Mouse (Mus musculus) gastrocnemius, postnatal 10 days (tissue): ENCODE measurements around the gene Inpp5k. TPM values are rescaled to one million over a fixed set of nuclear protein-coding genes. Genes with fewer than 3 reads are reported as not detected.
"Not testable (repeated sequence)": the region's sequence is repeated elsewhere in the genome, so short reads cannot be mapped to it uniquely, and the experiment has no call there.

Experiments used
- DNase-seq: peaks from one replicate; pipeline ENCODE4 v3.0.0; 2021; ENCODE audit warnings: mixed read lengths
- long read RNA-seq, 2 experiments: library from polyadenylated mRNA; stranded (forward); transcript quantifications; one replicate each; pipeline ENCODE4 v2.0.0; 2021
- total RNA-seq, 2 experiments: library from RNA; stranded (reverse); gene quantifications; 2 replicates each; pipeline ENCODE4 v1.2.3; 2021

The Inpp5k gene
- 10 to 100 TPM; 22.5 to 23.3 TPM for total RNA-seq
- long read RNA-seq, experiment 1, transcript Inpp5k-201 (12 exons, 2,679 nt) = major isoform, 41 of 48 reads
- long read RNA-seq, experiment 1, partial matches to known transcripts = 3 of 48 reads
- long read RNA-seq, experiment 1, other reads (novel, unspliced or antisense) = 4 of 48 reads
- long read RNA-seq, experiment 2, transcript Inpp5k-201 (12 exons, 2,679 nt) = major isoform, 51 of 56 reads
- long read RNA-seq, experiment 2, partial matches to known transcripts = 3 of 56 reads
- long read RNA-seq, experiment 2, other reads (novel, unspliced or antisense) = 2 of 56 reads

GRCm38 (mm10) chr11:75630645-75631229 lies at the start of gene Inpp5k:
Inpp5k (plus strand) TSS chr11:75630988.
- DNase-seq = peak; percentile 90

GRCm38 (mm10) chr11:75581495-75582149 lies 49.2 kb upstream of the Inpp5k start:
- DNase-seq = no peak

DNA sequence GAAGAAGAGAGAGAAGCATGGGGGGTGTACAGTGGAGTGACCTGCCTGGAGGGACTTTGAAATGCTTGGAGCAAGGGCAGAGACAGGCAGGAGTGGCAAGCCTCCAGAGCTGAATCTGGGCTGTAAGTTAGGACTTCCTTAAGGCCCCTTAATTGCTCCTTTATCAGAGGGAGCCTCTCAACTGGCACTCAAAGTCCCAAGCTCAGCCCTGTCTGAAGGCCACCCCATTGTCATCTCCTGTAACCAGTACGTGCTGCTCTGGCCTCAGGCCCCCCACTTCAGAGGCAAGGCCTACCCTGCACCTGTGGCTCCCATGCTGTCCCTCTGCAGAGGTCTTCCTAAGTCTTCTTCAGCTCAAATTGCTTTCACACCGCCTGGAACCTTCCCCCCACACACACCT lies 47.3 kb upstream of the Inpp5k start:
- DNase-seq = no peak

GRCm38 (mm10) chr11:75585061-75585460 lies 45.7 kb upstream of the Inpp5k start:
- no peak for DNase-seq

DNA sequence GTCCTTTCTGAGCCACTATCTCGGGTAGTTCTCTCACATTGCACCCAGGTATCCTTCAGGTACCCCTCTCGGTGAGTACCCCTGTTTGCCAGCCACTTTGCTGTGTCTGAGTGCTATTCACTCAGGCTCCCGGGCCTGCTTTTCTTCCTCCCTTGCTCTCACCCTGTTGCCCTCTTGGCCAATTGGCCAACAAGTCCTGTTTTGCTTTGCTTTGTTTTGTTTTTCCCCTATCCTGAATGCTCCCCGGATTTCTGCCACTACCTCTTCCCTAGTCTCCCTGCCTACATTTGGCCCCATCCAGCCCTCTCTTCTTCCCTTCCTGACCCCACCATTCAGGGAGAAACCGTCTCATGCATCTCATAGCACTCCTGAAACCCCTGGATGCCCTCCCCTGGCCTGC lies 44.8 kb upstream of the Inpp5k start:
- DNase-seq = no peak

GRCm38 (mm10) chr11:75586963-75587362 lies 43.8 kb upstream of the Inpp5k start:
- DNase-seq = no peak

- peak; percentile 97 for DNase-seq
Measured at GRCm38 (mm10) chr11:75587493-75588284, 43.1 kb upstream of the Inpp5k start, which contains the start of gene Pitpna. Pitpna (plus strand) TSS chr11:75588097.

DNA sequence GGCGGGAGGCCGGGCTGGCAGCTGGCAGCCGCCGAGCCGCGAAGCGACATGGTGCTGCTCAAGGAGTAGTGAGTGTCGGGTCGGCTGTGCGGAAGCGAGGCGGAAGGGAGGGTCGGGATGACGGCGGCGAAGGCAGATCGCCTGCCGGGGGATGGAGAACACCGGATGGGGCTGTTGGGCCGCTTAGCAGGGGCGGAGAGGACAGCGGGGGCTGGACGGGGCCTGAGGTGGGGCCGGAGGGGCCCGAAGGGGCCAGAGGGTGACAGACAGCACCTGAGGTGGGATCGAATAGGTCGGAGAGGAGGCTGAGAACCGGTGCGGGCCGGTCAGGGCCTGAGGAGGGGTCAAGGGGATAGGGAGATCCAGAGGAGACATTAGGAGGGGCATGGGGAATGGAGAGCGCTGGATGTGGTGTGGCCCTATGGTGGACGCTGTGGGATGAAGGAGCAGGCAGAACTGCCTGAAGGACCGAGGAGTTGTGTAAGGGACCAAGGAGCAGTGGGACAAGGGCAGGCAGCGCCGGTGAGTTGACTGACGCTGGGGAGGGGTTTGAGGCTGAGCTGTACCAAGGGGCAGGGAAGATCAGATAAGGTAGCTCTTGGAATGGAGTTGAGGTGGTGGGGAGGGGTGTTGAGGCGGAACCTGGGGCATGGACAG lies 42.4 kb upstream of the Inpp5k start:
- DNase-seq = no peak

- DNase-seq = no peak
Measured at GRCm38 (mm10) chr11:75592612-75593011, 38.2 kb upstream of the Inpp5k start.

- DNase-seq = no peak
Measured at GRCm38 (mm10) chr11:75594431-75594830, 36.4 kb upstream of the Inpp5k start.

GRCm38 (mm10) chr11:75595404-75595803 lies 35.4 kb upstream of the Inpp5k start:
- DNase-seq = no peak

DNA sequence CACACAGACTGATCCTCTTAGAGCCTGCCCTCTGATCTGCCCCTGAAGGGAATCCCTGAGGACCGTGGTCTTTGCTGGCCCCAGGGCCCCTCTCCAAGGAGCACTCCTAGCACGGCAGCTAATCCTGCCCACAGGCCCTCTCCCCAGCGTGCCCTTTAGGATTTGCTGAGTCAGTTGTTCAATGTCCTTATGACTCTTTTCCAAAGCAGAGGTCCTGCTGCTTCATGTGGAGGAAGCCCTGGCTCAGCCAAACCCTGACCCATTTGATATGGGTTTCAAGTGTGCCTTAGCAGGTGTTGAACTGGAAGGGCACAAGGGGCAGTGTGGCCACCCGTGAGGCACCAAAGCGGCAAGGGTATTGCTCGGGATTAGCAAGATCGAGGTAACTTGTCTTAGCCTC lies 35.0 kb upstream of the Inpp5k start:
- no peak for DNase-seq

DNA sequence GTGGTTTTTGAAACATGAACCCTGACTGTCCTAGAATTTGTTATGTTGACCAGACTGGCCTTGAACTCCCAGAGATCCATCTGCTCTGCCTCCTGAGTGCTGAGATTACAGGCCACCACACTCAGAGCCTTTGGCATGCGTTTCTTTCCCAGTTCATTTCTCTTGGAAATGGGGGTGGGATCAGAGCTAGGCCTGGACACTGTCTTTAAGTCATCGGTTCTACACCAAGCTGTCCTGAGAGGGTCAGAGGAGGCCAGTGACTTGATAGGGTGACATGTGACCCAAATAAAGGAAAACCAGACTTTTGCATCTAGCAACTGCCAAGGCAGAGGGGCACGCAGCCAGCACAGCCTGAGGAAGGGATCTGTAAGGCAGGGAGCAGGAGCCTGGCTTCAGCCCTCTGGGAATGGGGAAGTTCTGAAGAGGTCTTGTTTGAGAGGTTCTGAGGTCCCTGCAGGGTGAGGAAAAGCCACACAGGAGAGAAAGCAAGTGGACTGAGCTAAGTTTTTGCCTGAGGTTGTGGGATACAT lies 34.0 kb upstream of the Inpp5k start:
- peak; percentile 68 for DNase-seq

GRCm38 (mm10) chr11:75598004-75598403 lies 32.8 kb upstream of the Inpp5k start:
- no peak for DNase-seq

GRCm38 (mm10) chr11:75599802-75600201 lies 31.0 kb upstream of the Inpp5k start:
- not testable (repeated sequence) for DNase-seq

DNA sequence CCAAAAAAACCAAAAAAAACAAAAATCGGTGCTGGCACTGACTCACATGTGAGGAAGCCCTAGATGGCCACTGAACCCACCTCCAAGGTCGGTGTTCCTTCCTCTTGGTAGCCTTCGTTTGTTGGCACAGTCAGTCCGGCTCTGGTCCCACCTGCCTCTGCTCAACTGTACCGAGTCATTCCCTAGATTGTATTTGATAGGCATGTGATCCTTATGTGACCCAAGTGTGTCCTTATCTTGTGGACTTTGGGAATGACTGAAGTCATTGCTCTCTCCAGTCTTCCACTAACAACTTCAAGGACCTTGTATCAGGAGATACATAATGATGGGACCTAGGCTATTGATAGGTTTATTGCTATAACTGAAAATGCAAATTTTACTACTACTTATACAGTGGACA lies 26.0 kb upstream of the Inpp5k start:
- DNase-seq = no peak

DNA sequence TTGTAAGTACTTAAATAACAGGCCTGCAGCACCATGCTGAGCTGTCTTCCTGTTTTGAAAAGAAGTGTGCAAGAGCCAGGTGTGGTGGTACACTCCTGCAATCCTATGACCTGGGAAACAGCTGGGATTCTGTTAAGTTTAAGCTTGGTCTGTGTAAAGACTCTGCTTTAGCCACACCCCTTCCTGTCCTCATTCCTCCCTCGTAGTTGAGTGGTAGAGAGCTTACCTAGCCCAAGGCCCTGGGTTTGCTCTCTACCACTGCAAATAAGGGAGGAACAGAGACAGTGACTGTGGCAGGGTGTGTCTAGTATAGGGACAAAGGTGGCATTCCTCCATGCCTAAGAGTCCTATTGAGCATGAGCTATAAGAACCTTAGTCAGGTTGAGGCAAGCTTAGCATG lies 25.5 kb upstream of the Inpp5k start:
- DNase-seq = no peak

DNA sequence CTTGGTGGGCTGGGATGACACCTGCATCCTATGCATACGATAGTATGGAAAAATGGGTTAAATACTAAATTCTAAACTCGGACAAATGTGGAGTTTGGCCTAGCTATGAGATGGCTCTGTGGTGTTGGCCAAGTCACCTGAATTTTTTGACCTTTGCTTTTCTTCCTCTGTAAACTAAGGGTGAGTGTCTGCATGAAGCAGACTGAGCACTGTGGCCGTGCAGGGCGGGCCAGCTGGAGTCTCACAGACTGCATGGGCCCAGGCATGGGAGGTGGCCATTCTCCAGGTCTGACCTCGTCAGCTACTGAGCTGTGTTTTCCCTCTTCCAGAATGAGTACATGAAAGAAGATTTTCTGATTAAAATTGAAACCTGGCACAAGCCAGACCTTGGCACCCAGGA lies 22.0 kb upstream of the Inpp5k start:
- DNase-seq = no peak

DNA sequence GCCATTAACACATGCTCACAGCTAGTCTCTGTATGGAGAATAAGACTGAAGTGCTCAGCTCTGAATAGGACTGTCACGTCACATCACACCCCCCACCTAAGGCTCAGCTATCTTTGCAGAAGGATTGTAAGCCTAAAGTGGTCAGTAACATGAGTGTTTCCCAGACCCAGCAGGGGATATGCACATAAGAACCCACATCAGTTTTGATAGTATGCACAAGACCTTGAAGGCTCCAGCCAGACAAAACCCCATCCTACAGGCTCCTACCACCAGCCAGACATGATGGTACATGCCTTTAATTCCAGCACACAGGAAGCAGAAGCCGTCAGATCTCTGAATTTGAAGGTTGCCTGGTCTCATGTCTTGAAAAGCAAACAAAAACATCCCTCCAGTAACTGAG lies 20.8 kb upstream of the Inpp5k start:
- DNase-seq = no peak

DNA sequence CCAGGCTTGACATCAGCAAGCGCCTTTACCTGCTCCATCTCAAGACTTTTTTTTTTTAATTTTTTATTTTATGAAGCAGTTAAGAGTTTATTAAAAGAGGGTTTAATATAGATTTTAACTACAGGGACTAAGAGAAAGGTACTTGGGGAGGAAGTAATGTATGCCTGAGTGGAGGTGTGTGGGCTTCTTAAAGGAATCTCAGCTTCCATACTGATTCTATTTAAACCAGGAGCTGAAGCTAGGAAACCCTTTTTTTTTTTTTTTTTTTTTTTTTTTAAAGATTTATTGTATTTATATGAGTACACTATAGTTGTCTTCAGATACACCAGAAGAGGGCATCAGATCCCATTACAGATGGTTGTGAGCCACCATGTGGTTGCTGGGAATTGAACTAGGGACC lies 16.0 kb upstream of the Inpp5k start:
- no peak for DNase-seq

DNA sequence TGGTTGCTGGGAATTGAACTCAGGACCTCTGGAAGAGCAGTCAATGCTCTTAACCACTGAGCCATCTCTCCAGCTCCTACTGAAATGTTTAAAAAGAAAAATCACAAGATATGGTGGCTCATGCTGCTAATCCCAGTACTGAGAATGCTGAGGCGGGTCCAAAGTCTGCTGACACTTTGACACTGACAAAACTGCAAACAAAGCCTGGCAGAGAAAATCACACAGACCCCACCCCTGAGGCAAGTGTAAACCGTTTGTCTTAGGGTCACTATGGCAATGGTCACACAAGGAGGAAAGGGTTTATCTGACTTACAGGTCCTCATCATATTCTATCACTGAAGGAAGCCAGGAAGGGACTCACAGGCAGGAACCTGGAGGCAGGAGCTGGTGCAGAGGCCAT lies 15.2 kb upstream of the Inpp5k start:
- DNase-seq = no peak

DNA sequence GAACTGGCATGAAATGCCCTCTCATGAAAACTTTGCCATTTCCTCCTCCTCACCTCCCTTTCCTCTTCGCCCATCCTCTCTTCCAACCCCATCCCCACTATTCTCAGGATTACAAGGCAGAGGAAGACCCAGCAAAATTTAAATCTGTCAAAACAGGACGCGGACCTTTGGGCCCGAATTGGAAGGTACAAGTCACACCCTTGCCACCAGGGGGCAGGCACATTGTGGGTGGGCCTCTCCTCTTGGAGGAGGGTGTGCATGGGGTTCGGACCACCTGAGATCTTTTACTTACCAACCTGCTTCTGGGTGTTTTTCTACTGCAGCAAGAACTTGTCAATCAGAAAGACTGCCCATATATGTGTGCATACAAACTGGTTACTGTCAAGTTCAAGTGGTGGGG lies 11.7 kb upstream of the Inpp5k start:
- peak; percentile 34 for DNase-seq
